Mouse (Mus musculus) macrophage (primary cell): ENCODE measurements around the gene Serpinb13. TPM values are rescaled to one million over a fixed set of nuclear protein-coding genes. Genes with fewer than 3 reads are reported as not detected.

ENCODE experiments used
- polyA plus RNA-seq: library from polyadenylated mRNA; stranded (reverse); fragments of 250-400 nt; gene quantifications from 3 replicates; pipeline ENCODE4 v1.2.4, GENCODE M21; 2018; ENCODE audit warnings: inconsistent platforms

Serpinb13 gene
- polyA plus RNA-seq, 1 experiment from 2014 or later: not detected

Other genes starting within 250 kb of the Serpinb13 start
- gene Kdsr, start 221.3 kb upstream of the Serpinb13 start, polyA plus RNA-seq: 2.6 to 3.9 TPM (median 3.1 TPM) in 3 replicates
- gene Vps4b, start 184.3 kb upstream of the Serpinb13 start, polyA plus RNA-seq: 90.5 to 143 TPM (median 103 TPM) in 3 replicates
- not detected in 3 replicates for gene Serpinb5, start 119.8 kb upstream of the Serpinb13 start, polyA plus RNA-seq
- 0.10 to 0.56 TPM in 2 of 3 replicates, not detected in the other for gene Serpinb12, start 46.5 kb upstream of the Serpinb13 start, polyA plus RNA-seq
- not detected in 3 replicates for gene Serpinb3a, start 71.3 kb downstream of the Serpinb13 start, polyA plus RNA-seq
- gene Serpinb3d, start 102.5 kb downstream of the Serpinb13 start, polyA plus RNA-seq: not detected in 3 replicates